Mouse (Mus musculus) gastrocnemius, postnatal 10 days (tissue): ENCODE data around the gene Eef2kmt. TPM values are rescaled to one million over a fixed set of nuclear protein-coding genes. Genes with fewer than 3 reads are reported as not detected.
"Not testable (repeated sequence)": the region's sequence is repeated elsewhere in the genome, so short reads cannot be mapped to it uniquely, and the experiment has no call there.

Experiments
- DNase-seq: peaks from one replicate; pipeline ENCODE4 v3.0.0; 2021; ENCODE audit warnings: mixed read lengths
- long read RNA-seq, 2 experiments: library from polyadenylated mRNA; stranded (forward); transcript quantifications; one replicate each; pipeline ENCODE4 v2.0.0; 2021
- total RNA-seq, 2 experiments: library from RNA; stranded (reverse); gene quantifications; 2 replicates each; pipeline ENCODE4 v1.2.3; 2021

The Eef2kmt gene
- total RNA-seq: 10 to 100 TPM in 1 of 2 experiments, 1 to 10 TPM in 1; 9.7 to 13.4 TPM
- long read RNA-seq, experiment 1, transcript Eef2kmt-201 (8 exons, 2,170 nt): major isoform, 9 of 12 reads
- long read RNA-seq, experiment 1, partial matches to known transcripts: 0 of 12 reads
- long read RNA-seq, experiment 1, other reads (novel, unspliced or antisense): 3 of 12 reads
- long read RNA-seq, experiment 2, transcript Eef2kmt-201 (8 exons, 2,170 nt): major isoform, 18 of 19 reads
- long read RNA-seq, experiment 2, partial matches to known transcripts: 0 of 19 reads
- long read RNA-seq, experiment 2, other reads (novel, unspliced or antisense): 0 of 19 reads

- peak; percentile 97 for DNase-seq
These were observed at the start of gene Eef2kmt for GRCm38 (mm10) chr16:5255779-5256496. Eef2kmt (minus strand) TSS chr16:5255983.

GRCm38 (mm10) chr16:5295238-5295637 is 39.5 kb upstream of the Eef2kmt start:
- DNase-seq: no peak

GRCm38 (mm10) chr16:5285376-5285775 is 29.6 kb upstream of the Eef2kmt start:
- no peak for DNase-seq

- no peak for DNase-seq
These were observed 26.9 kb upstream of the Eef2kmt start for GRCm38 (mm10) chr16:5282686-5283085.

GRCm38 (mm10) chr16:5279571-5280222 is 23.9 kb upstream of the Eef2kmt start:
- DNase-seq: no peak

GRCm38 (mm10) chr16:5272371-5272770 is 16.6 kb upstream of the Eef2kmt start:
- no peak for DNase-seq

- no peak for DNase-seq
These were observed 15.7 kb upstream of the Eef2kmt start for GRCm38 (mm10) chr16:5271411-5272035.

GRCm38 (mm10) chr16:5263926-5264325 is 8.1 kb upstream of the Eef2kmt start:
- no peak for DNase-seq

GRCm38 (mm10) chr16:5263156-5263555 is 7.4 kb upstream of the Eef2kmt start:
- no peak for DNase-seq

- DNase-seq: no peak
These were observed 572 bp downstream of the Eef2kmt start for GRCm38 (mm10) chr16:5255081-5255740.

- peak; percentile 78 for DNase-seq
These were observed 1.3 kb downstream of the Eef2kmt start for GRCm38 (mm10) chr16:5254346-5255025.

GRCm38 (mm10) chr16:5252260-5252659 is 3.5 kb downstream of the Eef2kmt start:
- DNase-seq: no peak

- DNase-seq: no peak
These were observed 4.9 kb downstream of the Eef2kmt start for GRCm38 (mm10) chr16:5250891-5251290.

- DNase-seq: peak; percentile 66
These were observed 11.4 kb downstream of the Eef2kmt start for GRCm38 (mm10) chr16:5244411-5244810.

- no peak for DNase-seq
These were observed 12.9 kb downstream of the Eef2kmt start for GRCm38 (mm10) chr16:5242882-5243281.

- DNase-seq: no peak
These were observed 13.4 kb downstream of the Eef2kmt start for GRCm38 (mm10) chr16:5242355-5242754.

GRCm38 (mm10) chr16:5233418-5234313 is 22.1 kb downstream of the Eef2kmt start, which contains the start of gene Alg1:
Alg1 (plus strand) TSS chr16:5233621.
- DNase-seq: peak; percentile 96

GRCm38 (mm10) chr16:5232982-5233381 is 22.8 kb downstream of the Eef2kmt start:
- no peak for DNase-seq

- not testable (repeated sequence) for DNase-seq
These were observed 27.7 kb downstream of the Eef2kmt start for GRCm38 (mm10) chr16:5228103-5228502.

GRCm38 (mm10) chr16:5227501-5227900 is 28.3 kb downstream of the Eef2kmt start:
- not testable (repeated sequence) for DNase-seq
